Mouse (Mus musculus) limb, embryonic 14.5 days (tissue): ENCODE measurements at regions not wholly inside any gene's neighbourhood (a gene's known extent, or its start where the extent isn't known, plus 50 kb on each side); places are given as distances from the start of the nearest gene placed in this dataset.

Source experiments
- ATAC-seq: fragments of 200-750 bp; cut with Nextera tagmentation; 2 replicates; pipeline ENCODE4 v1.8.0; 2017; ENCODE audit warnings: low read depth, moderate number of reproducible peaks, moderate TSS enrichment; ENCODE audit not compliant: low FRiP score
- DNase-seq: peaks from one replicate; pipeline ENCODE4 v3.0.0-alpha.2; 2015; ENCODE audit warnings: low spot score
- H3K27ac ChIP-seq: fragments of 300-500 bp; sonication (generic); replicated peaks from 2 replicates; pipeline ENCODE4 v1.5.1; 2014; ENCODE audit warnings: low read depth, mild to moderate bottlenecking, low read length, moderate library complexity, mixed read lengths
- H3K27me3 ChIP-seq: fragments of 300-500 bp; sonication (generic); 2 replicates; pipeline ENCODE4 v1.6.1; 2014; ENCODE audit warnings: low read length, mixed read lengths; ENCODE audit not compliant: control insufficient read depth, insufficient read depth
- H3K36me3 ChIP-seq: fragments of 300-500 bp; sonication (generic); 2 replicates; pipeline ENCODE4 v1.6.1; 2014; ENCODE audit warnings: mild to moderate bottlenecking, low read length, moderate library complexity, mixed read lengths; ENCODE audit not compliant: control insufficient read depth, insufficient read depth
- H3K4me1 ChIP-seq: fragments of 300-500 bp; sonication (generic); 2 replicates; pipeline ENCODE4 v1.6.1; 2014; ENCODE audit warnings: antibody characterized with exemption, low read length, mixed read lengths; ENCODE audit not compliant: control insufficient read depth, insufficient read depth
- H3K4me2 ChIP-seq: fragments of 300-500 bp; sonication (generic); replicated peaks from 2 replicates; pipeline ENCODE4 v1.6.1; 2014; ENCODE audit warnings: low read depth, mild to moderate bottlenecking, low read length, moderate library complexity; ENCODE audit not compliant: severe bottlenecking
- H3K4me3 ChIP-seq: fragments of 300-500 bp; sonication (generic); replicated peaks from 2 replicates; pipeline ENCODE4 v1.5.1; 2014; ENCODE audit warnings: low read length
- H3K9ac ChIP-seq: fragments of 300-500 bp; sonication (generic); 2 replicates; pipeline ENCODE4 v1.6.1; 2014; ENCODE audit warnings: mild to moderate bottlenecking, low read depth, low read length, moderate library complexity; ENCODE audit not compliant: severe bottlenecking
- H3K9me3 ChIP-seq: fragments of 300-500 bp; sonication (generic); 2 replicates; pipeline ENCODE4 v1.6.1; 2016; ENCODE audit warnings: low read length; ENCODE audit not compliant: control insufficient read depth
- POLR2A ChIP-seq: fragments of 200-500 bp; IDR thresholded peaks from 2 replicates; pipeline ENCODE4 v1.8.0; 2012; ENCODE audit warnings: inconsistent platforms, mild to moderate bottlenecking, moderate library complexity, borderline replicate concordance; ENCODE audit not compliant: insufficient read depth, insufficient read length; ENCODE audit errors: extremely low read depth
- WGBS: fragments of 180-500 bp; shearing (Covaris S2); extraction: QIAGEN DNeasy Blood & Tissue Kit; methylation state at CpG from one replicate; pipeline ENCODE4 v1.1.7; 2014; 5-methylcytosine and 5-hydroxymethylcytosine counted together

- H3K36me3 ChIP-seq: no peaks in the 10 kb centered on the region
- DNase-seq: peak; percentile 85
- no peak overlapping the region for H3K4me2 ChIP-seq
- peak; percentile 80 for ATAC-seq
- 36% methylated on average over 4 of the region's 4 CpGs for WGBS
- H3K4me3 ChIP-seq: no peak overlapping the region
- H3K27me3 ChIP-seq: no peaks in the 10 kb centered on the region
- no peak for TF ChIP-seq POLR2A
- no peak overlapping the region for H3K9ac ChIP-seq
- no peak overlapping the region for H3K27ac ChIP-seq
- H3K9me3 ChIP-seq: no peaks in the 10 kb centered on the region
- H3K4me1 ChIP-seq: peaks cover 8% of the 10 kb centered on the region
Observed at GRCm38 (mm10) chr19:55985518-55985917, 243.9 kb downstream of the Tcf7l2 start.

- H3K9me3 ChIP-seq: no peaks in the 10 kb centered on the region
- DNase-seq (no peak), ATAC-seq (no peak)
- H3K4me2 ChIP-seq: no peak overlapping the region
- H3K27me3 ChIP-seq: no peaks in the 10 kb centered on the region
- H3K4me1 ChIP-seq: peaks cover 7% of the 10 kb centered on the region
- no peak overlapping the region for H3K27ac ChIP-seq
- no peak overlapping the region for H3K9ac ChIP-seq
- TF ChIP-seq POLR2A: no peak
- no peaks in the 10 kb centered on the region for H3K36me3 ChIP-seq
- no peak overlapping the region for H3K4me3 ChIP-seq
- WGBS: 59% methylated on average over 21 of the region's 21 CpGs
Observed at GRCm38 (mm10) chr19:55991791-55992726, 250.4 kb downstream of the Tcf7l2 start.

- no peak overlapping the region for H3K4me2 ChIP-seq
- H3K9me3 ChIP-seq: no peaks in the 10 kb centered on the region
- no peak for TF ChIP-seq POLR2A
- H3K4me1 ChIP-seq: peaks cover 7% of the 10 kb centered on the region
- H3K27ac ChIP-seq: no peak overlapping the region
- DNase-seq (no peak), ATAC-seq (no peak)
- H3K36me3 ChIP-seq: no peaks in the 10 kb centered on the region
- no peak overlapping the region for H3K9ac ChIP-seq
- H3K27me3 ChIP-seq: no peaks in the 10 kb centered on the region
- 43% methylated on average over 5 of the region's 5 CpGs for WGBS
- H3K4me3 ChIP-seq: no peak overlapping the region
Observed at GRCm38 (mm10) chr19:55992727-55993066, 251.1 kb downstream of the Tcf7l2 start.

- no peak for DNase-seq
- no peak overlapping the region for H3K4me2 ChIP-seq
- no peaks in the 10 kb centered on the region for H3K36me3 ChIP-seq
- H3K9me3 ChIP-seq: no peaks in the 10 kb centered on the region
- no peak overlapping the region for H3K9ac ChIP-seq
- H3K4me1 ChIP-seq: peaks cover 17% of the 10 kb centered on the region
- no peak for ATAC-seq
- WGBS: 74% methylated on average over 2 of the region's 2 CpGs
- H3K27ac ChIP-seq: no peak overlapping the region
- no peak overlapping the region for H3K4me3 ChIP-seq
- no peaks in the 10 kb centered on the region for H3K27me3 ChIP-seq
- no peak for TF ChIP-seq POLR2A
Observed at GRCm38 (mm10) chr19:55995721-55996120, 254.1 kb downstream of the Tcf7l2 start.

- Histone ChIP-seq H3K9me3 (no peaks in the 10 kb centered on the region), H3K4me1 (peaks cover 10% of the 10 kb centered on the region; the same call in 1 of the 2 replicates), H3K27ac (no peak overlapping the region), H3K4me3 (no peak overlapping the region), H3K36me3 (no peaks in the 10 kb centered on the region), H3K4me2 (no peak overlapping the region), H3K9ac (no peak overlapping the region), H3K27me3 (no peaks in the 10 kb centered on the region)
- TF ChIP-seq POLR2A: no peak
- 57% methylated on average over 15 of the region's 15 CpGs for WGBS
- DNase-seq (no peak), ATAC-seq (no peak)
Observed at GRCm38 (mm10) chr19:55998454-55999180, 257.0 kb downstream of the Tcf7l2 start.
